Mouse (Mus musculus) MEL (cell line): ENCODE data around the gene Klhl25. TPM values are rescaled to one million over a fixed set of nuclear protein-coding genes. Genes with fewer than 3 reads are reported as not detected.

Experiments
- DNase-seq: peaks from one replicate; pipeline ENCODE4 v3.0.0; 2011; ENCODE audit warnings: low read depth, low spot score
- H3K27ac ChIP-seq: 2 replicates; pipeline ENCODE4 v1.5.1; 2012; ENCODE audit warnings: low read depth, mild to moderate bottlenecking, control low read depth, low read length, moderate library complexity; ENCODE audit not compliant: control insufficient read depth
- H3K27me3 ChIP-seq, 2 experiments: fragments of 150-350 bp in 1 of 2; sonication (generic) in 1 of 2; 2 replicates each; pipeline ENCODE4 v1.6.1; 2012; ENCODE audit warnings: low read length in 2 of 2, mild to moderate bottlenecking in 2 of 2, improper control_type of control experiment in 1 of 2, moderate library complexity in 1 of 2; ENCODE audit not compliant: insufficient read depth in 2 of 2, control insufficient read depth in 1 of 2
- H3K36me3 ChIP-seq, 2 experiments: 2 replicates each; pipeline ENCODE4 v1.6.1; 2012 to 2014; ENCODE audit warnings: low read length in 2 of 2, improper control_type of control experiment in 1 of 2, inconsistent platforms in 1 of 2, mild to moderate bottlenecking in 1 of 2; ENCODE audit not compliant: insufficient read depth in 2 of 2, control insufficient read depth in 1 of 2
- H3K4me1 ChIP-seq, 2 experiments: fragments of 150-350 bp in 1 of 2; sonication (generic) in 1 of 2; 2 replicates each; pipeline ENCODE4 v1.6.1; 2012; ENCODE audit warnings: low read length in 2 of 2, improper control_type of control experiment in 1 of 2, mild to moderate bottlenecking in 1 of 2; ENCODE audit not compliant: insufficient read depth in 2 of 2, control insufficient read depth in 1 of 2
- H3K4me3 ChIP-seq, 2 experiments: fragments of 150-350 bp in 1 of 2; sonication (generic) in 1 of 2; 2 replicates each; pipeline ENCODE4 v1.5.1; 2012; ENCODE audit warnings: low read depth in 2 of 2, low read length in 2 of 2, mild to moderate bottlenecking in 2 of 2, moderate library complexity in 2 of 2, control low read depth in 1 of 2, improper control_type of control experiment in 1 of 2; ENCODE audit not compliant: control insufficient read depth in 1 of 2, insufficient read depth in 1 of 2
- H3K79me2 ChIP-seq: 2 replicates; pipeline ENCODE4 v1.6.1; 2012; ENCODE audit warnings: mild to moderate bottlenecking, low read length, moderate library complexity; ENCODE audit not compliant: control insufficient read depth, poor library complexity, insufficient read depth
- H3K9ac ChIP-seq: 2 replicates; pipeline ENCODE4 v1.6.1; 2012; ENCODE audit warnings: low read depth, mild to moderate bottlenecking, control low read depth, low read length, moderate library complexity; ENCODE audit not compliant: control insufficient read depth, poor library complexity, severe bottlenecking
- H3K9me3 ChIP-seq: fragments of 150-350 bp; sonication (generic); replicated peaks from 2 replicates; pipeline ENCODE4 v1.6.1; 2012; ENCODE audit warnings: mild to moderate bottlenecking, low read length, improper control_type of control experiment, moderate library complexity; ENCODE audit not compliant: insufficient read depth
- CHD1 ChIP-seq: IDR thresholded peaks from 2 replicates; pipeline ENCODE4 v1.6.1; 2012; ENCODE audit warnings: low read depth, mild to moderate bottlenecking, inconsistent platforms, low read length, improper control_type of control experiment
- CHD2 ChIP-seq: IDR thresholded peaks from 2 replicates; pipeline ENCODE4 v1.6.1; 2011; ENCODE audit warnings: low read length, improper control_type of control experiment
- CTCF ChIP-seq, 3 experiments: IDR thresholded peaks in 2 of 3; conservative IDR thresholded peaks in 1 of 3; 2 replicates each; pipeline ENCODE4 v1.5.1; 2011 to 2012; ENCODE audit warnings: low read length in 3 of 3, low read depth in 2 of 3, mild to moderate bottlenecking in 2 of 3, improper control_type of control experiment in 1 of 3, inconsistent platforms in 1 of 3, mixed read lengths in 1 of 3, moderate library complexity in 1 of 3; ENCODE audit not compliant: control insufficient read depth in 1 of 3, insufficient read depth in 1 of 3, poor library complexity in 1 of 3, severe bottlenecking in 1 of 3
- E2F4 ChIP-seq: IDR thresholded peaks from 2 replicates; pipeline ENCODE4 v1.6.1; 2011; ENCODE audit warnings: low read depth, low read length, improper control_type of control experiment, borderline replicate concordance
- ELF1 ChIP-seq: IDR thresholded peaks from 2 replicates; pipeline ENCODE4 v1.6.1; 2014; ENCODE audit warnings: low read depth, mild to moderate bottlenecking, inconsistent platforms, low read length, improper control_type of control experiment, moderate library complexity
- EP300 ChIP-seq, 2 experiments: IDR thresholded peaks; 2 replicates each; pipeline ENCODE4 v1.6.1; 2011; ENCODE audit warnings: improper control_type of control experiment in 2 of 2, low read length in 2 of 2, low read depth in 1 of 2, mild to moderate bottlenecking in 1 of 2
- GABPA ChIP-seq: IDR thresholded peaks from 2 replicates; pipeline ENCODE4 v1.6.1; 2012; ENCODE audit warnings: low read depth, mild to moderate bottlenecking, inconsistent platforms, low read length, improper control_type of control experiment, moderate library complexity
- GATA1 ChIP-seq: IDR thresholded peaks from 2 replicates; pipeline ENCODE4 v1.6.1; 2011; ENCODE audit warnings: low read depth, low read length, improper control_type of control experiment
- HCFC1 ChIP-seq: IDR thresholded peaks from 2 replicates; pipeline ENCODE4 v1.6.1; 2012; ENCODE audit warnings: low read depth, mild to moderate bottlenecking, inconsistent platforms, low read length, improper control_type of control experiment, moderate library complexity
- KAT2A ChIP-seq: conservative IDR thresholded peaks from 2 replicates; pipeline ENCODE4 v1.6.1; 2012; ENCODE audit warnings: low read depth, low read length, improper control_type of control experiment, inconsistent platforms
- MAFK ChIP-seq: IDR thresholded peaks from 2 replicates; pipeline ENCODE4 v1.6.1; 2011; ENCODE audit warnings: low read depth, mild to moderate bottlenecking, low read length, improper control_type of control experiment, borderline replicate concordance
- MAX ChIP-seq: IDR thresholded peaks from 2 replicates; pipeline ENCODE4 v1.6.1; 2011; ENCODE audit warnings: low read length, improper control_type of control experiment
- MEF2A ChIP-seq: IDR thresholded peaks from 2 replicates; pipeline ENCODE4 v1.6.1; 2014; ENCODE audit warnings: low read depth, mild to moderate bottlenecking, inconsistent platforms, low read length, improper control_type of control experiment; ENCODE audit not compliant: poor library complexity, insufficient replicate concordance, severe bottlenecking; ENCODE audit errors: extremely low read depth
- MXI1 ChIP-seq: IDR thresholded peaks from 2 replicates; pipeline ENCODE4 v1.6.1; 2011; ENCODE audit warnings: mild to moderate bottlenecking, low read depth, low read length, improper control_type of control experiment
- MYB ChIP-seq: IDR thresholded peaks from 2 replicates; pipeline ENCODE4 v1.6.1; 2011; ENCODE audit warnings: mild to moderate bottlenecking, low read depth, low read length, improper control_type of control experiment
- MYC ChIP-seq: IDR thresholded peaks from 2 replicates; pipeline ENCODE4 v1.6.1; 2011; ENCODE audit warnings: low read depth, mild to moderate bottlenecking, low read length, improper control_type of control experiment, moderate library complexity
- NRF1 ChIP-seq: IDR thresholded peaks from 2 replicates; pipeline ENCODE4 v1.6.1; 2014; ENCODE audit warnings: low read depth, mild to moderate bottlenecking, inconsistent platforms, low read length, improper control_type of control experiment, moderate library complexity; ENCODE audit not compliant: poor library complexity, insufficient read depth, severe bottlenecking
- POLR2AphosphoS2 ChIP-seq: IDR thresholded peaks from 2 replicates; pipeline ENCODE4 v1.6.1; 2011; ENCODE audit warnings: low read length, improper control_type of control experiment
- POLR2AphosphoS5 ChIP-seq: IDR thresholded peaks from 2 replicates; pipeline ENCODE4 v1.6.1; 2012; ENCODE audit warnings: low read depth, borderline replicate concordance, mild to moderate bottlenecking, inconsistent platforms, low read length, moderate library complexity, mixed read lengths
- SIN3A ChIP-seq: IDR thresholded peaks from 2 replicates; pipeline ENCODE4 v1.6.1; 2012; ENCODE audit warnings: low read length, improper control_type of control experiment, inconsistent platforms
- TAL1 ChIP-seq: IDR thresholded peaks from 2 replicates; pipeline ENCODE4 v1.6.1; 2012; ENCODE audit warnings: mild to moderate bottlenecking, inconsistent platforms, low read length, moderate library complexity, mixed read lengths
- UBTF ChIP-seq: IDR thresholded peaks from 2 replicates; pipeline ENCODE4 v1.6.1; 2012; ENCODE audit warnings: low read depth, mild to moderate bottlenecking, inconsistent platforms, low read length, improper control_type of control experiment, moderate library complexity, borderline replicate concordance; ENCODE audit not compliant: insufficient read depth
- ZC3H11A ChIP-seq: IDR thresholded peaks from 2 replicates; pipeline ENCODE4 v1.6.1; 2012; ENCODE audit warnings: low read depth, mild to moderate bottlenecking, inconsistent platforms, low read length, improper control_type of control experiment
- ZKSCAN1 ChIP-seq: IDR thresholded peaks from 2 replicates; pipeline ENCODE4 v1.6.1; 2012; ENCODE audit warnings: low read depth, mild to moderate bottlenecking, inconsistent platforms, low read length, improper control_type of control experiment, moderate library complexity
- ZMIZ1 ChIP-seq: IDR thresholded peaks from 2 replicates; pipeline ENCODE4 v1.6.1; 2012; ENCODE audit warnings: low read depth, mild to moderate bottlenecking, inconsistent platforms, low read length, improper control_type of control experiment, moderate library complexity
- ZNF384 ChIP-seq: IDR thresholded peaks from 2 replicates; pipeline ENCODE4 v1.6.1; 2012; ENCODE audit warnings: low read depth, mild to moderate bottlenecking, inconsistent platforms, low read length, improper control_type of control experiment
- polyA plus RNA-seq, 2 experiments: library from polyadenylated mRNA; stranded (reverse) in 1 of 2; unstranded in 1 of 2; fragments of >175 nt in 1 of 2; fragments of >200 nt in 1 of 2; gene quantifications; 2 replicates each; pipeline versions ENCODE4 v1.2.1 to v1.2.4; 2012; ENCODE audit warnings: low replicate concordance in 2 of 2, low read depth in 1 of 2; ENCODE audit not compliant: insufficient read length in 2 of 2, insufficient read depth in 1 of 2, missing spikeins in 1 of 2
- total RNA-seq: library from RNA; depleted of rRNA; stranded (reverse); fragments of 300-350 nt; gene quantifications from 2 replicates; pipeline ENCODE4 v1.2.3, GENCODE M21; 2012

Klhl25 gene
- total and polyA plus RNA-seq, 3 experiments = 7.4 to 11.4 TPM; not detected in 1

DNA sequence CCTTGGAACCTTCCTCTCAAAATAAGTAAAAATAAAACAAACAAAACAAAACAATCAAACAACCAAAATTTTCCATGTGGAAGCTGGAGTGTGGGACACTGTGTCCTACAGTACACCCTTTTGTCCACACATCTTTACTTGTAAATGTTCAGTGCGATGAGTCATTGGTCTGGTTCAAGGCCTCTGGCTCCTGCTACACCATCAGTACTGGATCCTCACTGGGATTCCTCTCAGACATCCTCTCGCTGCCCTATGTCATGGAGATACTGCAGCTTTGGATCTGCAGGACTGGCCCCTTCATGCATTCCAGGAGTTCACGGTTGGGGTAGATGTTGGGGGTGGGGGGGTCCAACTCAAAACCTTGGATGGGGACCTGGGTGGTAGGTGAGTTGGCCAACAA lies 5.8 kb upstream of the Klhl25 start:
- H3K9ac ChIP-seq = no peak overlapping the region
- H3K36me3 ChIP-seq = peaks cover 0 to under 1% of the 10 kb centered on the region in 2 experiments; a peak in 1 of 4 replicates
- H3K79me2 ChIP-seq = no peaks in the 10 kb centered on the region
- H3K4me3 ChIP-seq = no peak overlapping the region
- no peaks in the 10 kb centered on the region for H3K9me3 ChIP-seq
- H3K4me1 ChIP-seq = no peaks in the 10 kb centered on the region
- peaks cover 0 to 1% of the 10 kb centered on the region in 2 experiments; a peak in 1 of 4 replicates for H3K27me3 ChIP-seq
- TF ChIP-seq ZNF384 (no peak), MAX (no peak), KAT2A (no peak), ZMIZ1 (no peak), CHD1 (no peak), GATA1 (no peak), UBTF (no peak), CHD2 (no peak), TAL1 (no peak), SIN3A (no peak), HCFC1 (no peak), EP300 (IDR thresholded peaks at IDR 0.05; ENCODE audit: low read depth in 1 of 2, low read length in 2 of 2) (no peak), MAFK (no peak), POLR2AphosphoS2 (no peak), ZKSCAN1 (no peak)
- no peak overlapping the region for H3K27ac ChIP-seq
- no peak for DNase-seq

GRCm38 (mm10) chr7:75845936-75846335 lies 2.2 kb upstream of the Klhl25 start:
- H3K9ac ChIP-seq = no peak overlapping the region
- H3K4me1 ChIP-seq = peaks cover 0 to 5% of the 10 kb centered on the region in 2 experiments; a peak in 2 of 4 replicates
- no peaks in the 10 kb centered on the region for H3K9me3 ChIP-seq
- TF ChIP-seq MAFK (no peak), MXI1 (no peak), ELF1 (no peak), NRF1 (no peak), ZC3H11A (no peak), KAT2A (no peak), ZMIZ1 (no peak), MYB (no peak), POLR2AphosphoS5 (no peak), ZNF384 (no peak), EP300 (IDR thresholded peaks at IDR 0.05; ENCODE audit: low read depth in 1 of 2, low read length in 2 of 2) (no peak), CHD1 (no peak), MEF2A (no peak), CHD2 (no peak), GABPA (no peak), MYC (no peak), E2F4 (no peak), CTCF (IDR thresholded peaks at IDR 0.05 in 2 of 3, conservative IDR thresholded peaks at IDR 0.05 in 1 of 3; ENCODE audit: control insufficient read depth in 1 of 3, insufficient read depth in 1 of 3, low read depth in 2 of 3, low read length in 3 of 3, poor library complexity in 1 of 3, severe bottlenecking in 1 of 3) (no peak), HCFC1 (no peak)
- peaks cover 0 to 5% of the 10 kb centered on the region in 2 experiments; a peak in 2 of 4 replicates for H3K36me3 ChIP-seq
- no peak for DNase-seq
- no peak overlapping the region for H3K27ac ChIP-seq
- H3K27me3 ChIP-seq = no peaks in the 10 kb centered on the region; a peak in 1 of 4 replicates
- H3K4me3 ChIP-seq = no peak overlapping the region
- H3K79me2 ChIP-seq = peaks cover 7% of the 10 kb centered on the region; the same call in 1 of the 2 replicates
